Mouse (Mus musculus) activated CD4-positive, CD25-positive, alpha-beta regulatory T cell, adult 9 weeks (primary cell): ENCODE measurements around the gene Mapk9. TPM values are rescaled to one million over a fixed set of nuclear protein-coding genes. Genes with fewer than 3 reads are reported as not detected.

Source experiments
- polyA plus RNA-seq: library from polyadenylated mRNA; unstranded; fragments of 100-300 nt; shearing (Covaris generic); gene quantifications from one replicate; pipeline ENCODE4 v1.2.1, GENCODE M21; 2017

Mapk9 gene
- polyA plus RNA-seq, result 31.7 TPM

DNA sequence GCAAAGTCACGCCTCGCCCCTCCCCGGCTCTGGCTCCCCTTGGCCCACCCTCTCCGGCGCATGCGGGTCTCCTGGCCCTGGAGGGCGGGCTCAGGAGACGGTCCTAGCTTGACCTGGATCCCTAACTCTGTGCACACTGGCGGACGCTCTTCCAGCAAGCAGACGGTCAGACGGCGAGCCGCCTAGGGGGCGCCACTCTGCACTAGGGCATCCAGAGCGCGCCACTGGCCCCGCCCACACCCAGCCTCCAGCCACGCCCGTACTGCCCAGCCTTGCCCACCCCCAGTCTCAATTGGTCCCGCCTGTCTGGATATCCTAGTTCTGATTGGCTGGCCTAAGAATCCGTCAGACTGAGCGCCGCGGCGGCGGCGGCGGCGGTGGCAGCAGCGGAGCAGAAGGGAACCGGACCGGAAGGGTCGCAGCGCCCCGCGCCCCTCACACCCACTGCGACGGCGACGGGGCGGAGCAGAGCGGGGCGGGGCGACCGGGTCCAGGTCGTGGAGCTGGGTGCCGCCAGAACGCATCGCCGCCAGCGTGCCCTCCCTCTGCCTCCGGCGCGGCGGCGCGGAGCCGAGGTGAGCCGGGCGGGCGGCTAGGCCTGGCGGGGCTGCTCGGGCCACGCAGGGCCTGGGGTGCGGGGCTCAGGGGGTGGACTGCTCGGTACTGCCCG is at the start of gene Mapk9:
TSS of gene Mapk9 (plus strand) at position 351 of the 670 bp plus-strand sequence.

DNA sequence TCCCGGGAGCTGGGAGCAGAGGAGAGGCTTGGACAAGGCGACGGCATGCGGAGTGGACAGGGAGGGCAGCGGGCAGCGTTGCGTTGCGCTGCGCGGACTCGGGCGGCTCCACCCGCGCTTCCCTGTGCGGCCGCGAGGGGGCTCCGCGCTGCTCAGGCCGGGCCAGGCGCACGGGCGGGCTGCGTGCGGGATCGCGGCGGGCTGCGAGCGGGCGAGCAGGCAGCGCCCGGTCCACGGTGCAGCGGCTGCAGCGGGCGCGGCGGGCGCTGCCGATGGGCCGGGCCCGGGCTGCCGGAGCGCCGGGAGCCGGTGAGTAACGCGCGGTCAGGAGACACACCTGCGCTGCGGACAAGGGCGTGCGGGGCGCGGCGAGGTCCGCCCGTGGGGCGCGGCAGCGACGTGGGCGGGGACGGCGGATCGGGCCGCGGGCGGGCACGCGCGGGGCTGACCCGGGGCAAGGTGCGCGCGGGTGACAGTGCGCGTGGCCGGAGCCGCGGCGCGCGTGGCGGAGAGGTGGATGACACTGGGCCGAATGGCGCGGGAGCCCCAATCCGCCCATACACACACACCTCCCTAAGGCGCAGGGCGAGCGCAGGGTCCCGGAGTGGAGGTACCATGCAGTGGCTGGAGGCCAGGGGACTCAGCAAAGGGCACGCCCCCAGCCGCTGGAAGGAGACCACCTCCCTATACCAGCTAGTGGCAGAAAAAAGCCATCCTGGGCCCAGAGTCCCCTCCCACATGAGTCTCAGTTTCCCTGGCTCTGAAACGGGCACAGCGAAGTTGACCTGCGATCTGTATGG is 55.3 kb downstream of the Mapk9 start, which contains the start of gene Rasgef1c:
TSS of gene Rasgef1c (plus strand) at position 177 of the 800 bp plus-strand sequence.

Other genes with a start within 250 kb of the Mapk9 start
- gene Flt4, start 237.5 kb upstream of the Mapk9 start, polyA plus RNA-seq, result not detected
- gene Scgb3a1, start 183.1 kb upstream of the Mapk9 start, polyA plus RNA-seq, result not detected
- gene Cnot6, start 134.0 kb upstream of the Mapk9 start, polyA plus RNA-seq, result 14.0 TPM
- gene Gfpt2, start 52.6 kb upstream of the Mapk9 start, polyA plus RNA-seq, result 1.8 TPM
- gene Rasgef1c, start 55.1 kb downstream of the Mapk9 start, polyA plus RNA-seq, result 0.29 TPM
- gene Rnf130, start 178.6 kb downstream of the Mapk9 start, polyA plus RNA-seq, result 4.2 TPM